Mouse (Mus musculus) 3134 (cell line): ENCODE measurements around the gene Gga2.

Experiments used
- DNase-seq: peaks from one replicate; pipeline ENCODE4 v3.0.0-alpha.2; 2011; ENCODE audit warnings: low spot score; ENCODE audit not compliant: insufficient read length; ENCODE audit errors: extremely low read depth

Gene Gga2

DNA sequence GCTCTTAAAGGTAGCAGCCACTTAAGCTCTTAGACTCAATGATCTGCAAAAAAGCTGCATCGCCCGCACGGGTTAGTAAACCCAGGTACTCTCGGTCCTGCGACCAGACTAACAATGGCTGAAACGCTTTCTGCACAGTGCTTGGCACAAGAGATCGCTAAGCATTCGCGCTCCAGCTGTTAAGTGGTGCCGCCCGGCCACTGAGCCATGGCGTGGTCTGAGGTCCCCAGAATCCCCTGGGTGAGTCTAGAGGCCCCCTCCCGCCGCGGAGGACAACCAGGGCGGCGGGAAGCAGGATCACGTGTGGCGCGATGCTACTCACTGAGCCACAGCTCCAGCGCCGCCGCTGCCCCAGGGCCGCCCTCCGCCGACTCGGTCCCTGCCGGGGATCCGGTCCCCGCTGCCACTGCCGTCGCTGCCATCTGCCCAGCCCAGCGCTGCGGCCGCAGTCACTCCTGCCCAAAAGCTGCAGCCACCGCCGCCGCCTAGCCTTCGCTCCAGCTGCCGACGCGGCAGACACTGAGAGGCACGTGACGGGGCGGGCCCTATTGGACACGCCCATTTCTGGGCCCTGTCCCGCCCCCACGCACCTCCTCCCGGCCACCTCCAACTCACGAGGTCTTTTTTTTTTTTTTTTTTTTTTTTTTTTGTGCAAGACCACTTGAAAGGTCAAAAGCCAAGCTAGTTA lies at the start of gene Gga2:
Gene Gga2 (minus strand): TSS at position 556 of the 688 bp plus-strand sequence.
- DNase-seq, result peak; percentile 87

DNA sequence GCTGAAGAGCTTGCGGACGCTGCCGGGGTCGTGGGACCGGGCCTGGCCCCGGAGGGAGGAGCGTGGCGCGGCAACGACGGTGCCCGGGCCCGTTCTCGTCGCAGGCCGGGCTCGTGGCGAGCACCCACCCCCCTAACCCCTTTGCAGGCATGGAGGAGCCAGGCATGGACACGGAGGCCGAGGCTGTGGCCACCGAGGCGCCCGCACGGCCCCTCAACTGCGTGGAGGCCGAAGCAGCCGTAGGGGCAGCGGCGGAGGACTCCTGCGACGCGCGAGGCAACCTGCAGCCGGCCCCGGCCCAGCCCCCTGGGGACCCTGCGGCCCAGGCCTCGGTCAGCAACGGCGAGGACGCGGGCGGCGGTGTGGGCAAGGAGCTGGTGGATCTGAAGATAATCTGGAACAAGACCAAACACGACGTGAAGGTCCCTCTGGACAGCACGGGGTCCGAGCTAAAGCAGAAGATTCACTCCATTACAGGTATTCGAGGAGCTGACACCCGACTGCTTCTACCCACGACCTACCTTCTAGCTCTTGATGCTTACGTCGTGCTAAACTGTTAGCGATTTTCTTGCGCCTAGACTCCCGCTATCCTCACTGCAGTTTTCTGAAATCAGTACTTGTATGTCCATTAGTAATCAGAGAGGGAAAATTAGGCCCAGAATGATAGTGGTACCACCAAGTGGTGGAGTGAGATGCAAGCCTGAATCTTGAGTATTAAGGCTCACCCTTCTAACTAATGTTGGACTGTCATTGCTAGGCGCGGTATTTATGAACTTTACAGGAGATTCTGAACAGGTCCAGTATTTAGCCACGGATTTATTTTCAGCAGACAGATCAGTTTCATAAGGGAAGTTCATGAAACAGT lies 46.7 kb upstream of the Gga2 start:
- no peak for DNase-seq

DNA sequence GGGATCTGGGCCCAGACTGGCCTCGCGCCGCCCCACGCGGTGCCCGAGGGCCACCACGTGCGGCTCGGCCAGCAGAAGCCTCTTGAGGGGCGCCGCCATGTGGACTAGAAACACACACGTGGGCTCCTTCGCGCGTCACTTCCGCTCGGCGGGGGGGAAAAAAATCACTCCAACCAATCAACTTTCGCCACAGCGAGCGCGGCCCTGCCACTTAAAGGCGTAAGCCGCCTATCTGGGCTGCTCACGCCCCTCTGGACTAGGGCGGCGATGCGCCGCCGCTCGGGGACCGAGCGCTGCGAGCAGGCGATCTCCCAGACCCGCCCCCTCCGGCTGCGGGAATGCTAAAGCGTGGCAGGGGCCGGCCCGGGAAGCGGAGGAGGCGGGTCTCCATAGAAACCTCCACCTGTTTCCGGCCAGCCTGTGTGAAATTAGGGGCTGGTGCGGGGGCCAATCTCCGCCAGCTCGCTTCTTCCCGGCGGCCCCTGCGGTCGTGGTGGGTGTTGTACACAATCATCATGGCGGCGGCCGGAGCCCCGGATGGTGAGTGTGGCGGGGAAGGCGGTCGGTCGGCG lies 46.0 kb upstream of the Gga2 start, which contains the start of the genes Ubfd1 and Ears2:
Gene Ubfd1 (plus strand): TSS at position 231 of the 572 bp plus-strand sequence.
Gene Ears2 (minus strand): TSS at position 319 of the 572 bp plus-strand sequence.
- peak; percentile 99 for DNase-seq

DNA sequence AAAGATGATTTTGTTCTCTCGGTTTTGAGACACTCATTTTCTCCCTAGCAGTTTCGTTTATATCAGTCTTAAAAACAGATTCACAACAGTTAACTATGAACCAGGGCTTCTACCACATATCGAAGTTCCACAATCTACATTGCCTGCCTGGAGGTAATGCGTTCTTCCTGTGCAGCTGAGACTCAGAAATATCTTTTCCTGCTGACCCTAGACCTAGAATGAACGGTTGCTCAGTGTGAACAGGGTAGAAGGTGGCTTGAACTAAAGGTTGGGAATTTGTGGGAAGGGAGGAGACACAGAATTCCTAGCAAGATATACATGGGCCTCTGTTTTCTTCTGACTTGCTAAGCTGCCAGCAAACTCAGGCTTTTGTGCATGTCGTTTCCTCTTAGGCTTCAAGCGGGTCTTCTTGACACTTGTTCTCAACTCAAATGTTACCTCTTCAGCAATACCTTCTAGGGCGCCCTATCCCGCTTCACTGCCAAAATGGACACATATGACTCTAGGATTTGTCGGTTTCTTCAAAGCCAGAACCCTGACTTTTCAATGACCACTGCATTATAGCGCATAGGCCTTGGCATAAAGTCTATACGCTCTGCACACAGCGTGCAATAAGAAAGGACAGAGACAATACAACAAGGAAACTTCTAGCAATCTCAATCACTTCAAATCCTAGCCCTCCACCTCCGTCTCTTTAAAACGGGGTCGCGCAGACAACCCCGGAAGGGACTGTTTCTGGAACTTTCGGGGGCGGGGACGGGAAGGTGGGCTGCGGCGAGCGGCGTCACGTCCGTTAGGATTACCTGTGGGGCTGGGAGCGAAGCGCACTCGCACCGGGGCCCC lies 45.3 kb upstream of the Gga2 start:
- DNase-seq, result peak; percentile 12

DNA sequence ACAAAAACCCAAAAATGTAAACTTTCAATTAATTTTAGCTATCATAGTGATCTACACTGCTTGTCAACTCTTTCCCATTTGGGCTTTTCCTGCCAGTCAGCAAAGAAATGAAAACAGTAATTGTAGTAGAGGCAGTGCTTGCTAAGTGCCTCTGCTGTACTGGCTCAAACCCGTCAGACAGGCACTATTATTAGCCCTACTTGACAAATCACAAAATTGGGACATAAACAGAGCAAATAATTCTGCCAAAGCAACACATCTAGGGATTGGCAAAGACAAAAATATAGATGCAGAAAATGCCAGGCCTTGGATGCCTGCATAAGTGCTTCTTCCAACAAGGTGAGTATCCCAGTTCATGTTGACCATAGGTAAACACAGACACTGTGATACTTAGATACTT lies 44.6 kb upstream of the Gga2 start:
- no peak for DNase-seq

DNA sequence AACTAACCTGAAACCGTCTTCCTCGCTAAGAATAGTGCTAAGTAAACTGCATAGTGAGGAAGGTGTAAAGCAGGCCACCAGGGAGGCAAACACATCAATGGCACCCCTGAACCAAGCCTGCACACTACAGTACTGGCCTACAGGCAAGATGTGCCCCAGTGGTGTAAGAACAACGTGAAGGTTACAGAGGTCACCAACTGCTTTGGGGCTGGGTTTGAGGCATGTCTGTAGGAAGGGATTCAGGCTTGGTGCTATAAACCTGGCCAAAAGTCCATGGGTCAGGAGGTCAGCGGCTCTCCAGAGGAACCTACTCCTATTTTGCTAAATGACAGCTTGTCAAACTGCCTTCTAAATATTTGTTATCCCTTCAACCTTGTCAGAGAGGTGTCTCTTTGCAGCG lies 35.6 kb upstream of the Gga2 start:
- DNase-seq, result no peak

DNA sequence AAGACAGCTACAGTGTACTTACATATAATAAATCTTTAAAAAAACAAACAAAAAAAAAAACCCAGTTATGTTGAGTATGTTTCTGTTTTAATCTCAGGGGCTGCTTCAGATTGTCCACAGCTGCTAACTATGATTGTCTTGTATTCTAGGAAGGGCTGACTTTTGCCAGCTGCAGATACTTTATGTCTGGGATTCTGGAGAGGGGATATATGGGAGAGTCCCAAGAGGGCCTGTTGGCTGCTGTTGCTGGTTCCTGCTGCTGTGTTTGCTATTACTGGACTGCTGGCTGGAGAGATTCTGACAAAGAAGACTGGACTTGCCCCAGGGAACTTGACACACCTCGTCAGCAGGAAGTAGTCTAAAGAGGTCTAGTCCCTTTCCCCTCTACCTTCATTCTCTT lies 29.8 kb upstream of the Gga2 start:
- no peak for DNase-seq

DNA sequence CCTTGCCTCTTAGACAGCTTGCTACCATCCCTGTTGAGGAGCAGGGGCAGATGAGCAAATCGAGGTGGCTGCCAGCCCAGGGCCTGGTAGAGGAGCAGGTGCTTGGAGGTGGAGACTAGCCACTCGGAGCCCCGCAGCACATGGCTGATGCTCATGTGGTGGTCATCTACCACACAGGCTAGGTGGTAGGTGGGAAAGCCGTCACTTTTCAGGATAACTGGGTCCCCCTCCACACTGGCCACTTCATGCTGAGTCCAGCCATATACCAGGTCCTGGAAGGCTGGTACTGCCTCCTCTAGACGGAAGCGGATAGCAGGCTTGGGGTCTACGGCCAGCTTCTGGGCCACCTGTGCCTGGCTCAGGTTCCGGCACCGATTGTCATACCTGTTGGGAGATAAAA lies 27.2 kb upstream of the Gga2 start:
- DNase-seq, result no peak

DNA sequence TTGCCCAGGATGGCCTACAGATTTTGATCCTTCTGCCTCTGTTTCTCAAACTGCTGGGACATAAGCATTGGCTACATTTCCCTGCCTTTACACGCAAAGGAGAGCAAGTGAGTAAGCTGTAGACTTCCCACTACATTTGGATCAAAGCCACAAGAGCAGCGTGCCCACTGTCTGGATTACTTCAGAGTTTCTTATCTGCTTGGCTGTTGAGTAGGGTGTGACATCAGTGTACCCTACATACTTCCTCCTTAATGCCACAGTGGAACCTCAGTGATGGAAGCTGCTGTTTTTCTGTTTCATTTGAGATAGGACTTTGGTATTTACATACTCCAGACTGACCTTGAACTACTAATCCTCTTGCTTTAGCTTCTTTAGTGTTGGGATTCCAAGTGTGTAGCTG lies 25.8 kb upstream of the Gga2 start:
- no peak for DNase-seq

DNA sequence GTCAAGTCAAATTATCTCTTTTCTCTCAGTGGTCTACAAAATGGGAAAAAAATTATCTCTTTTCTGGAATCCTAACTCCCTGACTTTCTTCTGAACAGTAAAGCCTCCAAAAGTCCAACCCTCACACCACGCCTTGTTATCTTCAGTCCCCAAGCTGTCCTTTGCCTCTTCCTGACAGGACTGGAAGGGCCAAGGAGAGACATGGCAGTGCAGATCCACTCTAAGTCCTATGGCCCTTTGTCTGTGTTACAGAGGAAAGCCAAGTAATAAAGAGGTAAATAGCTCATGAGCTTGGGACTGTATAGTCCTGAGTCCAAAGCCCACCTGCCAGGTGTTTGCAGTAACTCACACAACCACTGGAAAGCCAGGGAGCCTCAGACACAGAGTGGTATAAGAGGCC lies 24.7 kb upstream of the Gga2 start:
- DNase-seq, result no peak

DNA sequence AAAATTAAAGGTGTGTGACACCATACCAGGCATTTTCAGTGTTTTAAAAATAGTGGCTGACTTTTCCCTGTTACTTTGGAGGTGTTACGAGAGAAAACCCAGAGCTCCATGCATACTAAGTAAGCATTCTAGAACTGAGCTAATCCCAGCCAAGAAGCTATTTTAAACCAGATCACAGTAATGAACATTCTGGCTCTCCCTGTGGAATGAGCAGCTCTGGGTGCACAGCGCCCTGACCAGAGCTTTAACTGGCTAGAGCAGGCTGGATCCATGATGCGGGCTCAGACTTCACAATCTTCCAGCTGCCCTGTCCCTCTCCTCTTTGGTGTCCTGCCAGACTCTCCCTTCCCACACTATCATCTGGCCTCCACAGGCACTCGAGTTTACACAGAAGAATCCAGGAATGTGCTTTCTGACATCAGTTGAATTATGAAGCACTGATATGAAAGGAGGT lies 24.2 kb upstream of the Gga2 start:
- DNase-seq, result no peak

DNA sequence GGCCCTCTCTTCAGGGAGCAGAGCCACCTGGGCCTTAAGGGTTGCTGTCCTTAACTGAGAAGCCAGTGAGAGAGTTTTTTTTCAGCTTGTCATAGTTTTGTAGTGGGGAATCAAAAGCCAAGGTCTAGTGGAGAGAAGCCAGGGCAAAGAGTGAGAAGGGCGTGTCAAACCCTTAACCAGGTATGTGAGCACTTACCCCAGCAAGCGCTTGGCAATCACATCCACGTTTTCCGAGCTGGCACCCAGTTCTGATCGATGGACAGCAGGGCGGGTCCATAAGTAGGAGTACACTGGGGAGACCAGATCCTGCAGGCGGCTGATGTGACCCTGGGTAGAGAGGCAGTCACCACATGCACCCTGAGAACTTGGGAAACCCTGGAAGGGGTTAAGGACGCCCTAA lies 23.1 kb upstream of the Gga2 start:
- no peak for DNase-seq

DNA sequence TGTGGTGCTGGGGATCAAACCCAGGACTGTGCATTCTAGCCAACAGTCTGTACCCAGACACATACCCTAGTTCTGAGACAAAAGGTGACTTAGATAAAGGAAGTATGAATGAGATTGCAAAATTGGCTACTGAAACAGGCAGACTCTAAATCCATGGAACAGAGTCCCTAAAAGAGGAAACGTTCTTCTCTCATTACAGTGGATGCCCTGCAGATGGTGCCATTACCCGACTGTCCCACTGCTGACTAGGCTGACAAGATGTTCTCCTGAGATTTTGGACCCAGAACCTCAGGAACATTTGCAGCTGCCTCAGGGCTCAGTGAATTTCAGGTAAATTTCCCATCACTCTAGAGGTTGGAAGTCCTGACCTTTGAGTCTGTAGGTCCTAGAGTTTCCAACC lies 13.3 kb upstream of the Gga2 start:
- DNase-seq, result no peak

DNA sequence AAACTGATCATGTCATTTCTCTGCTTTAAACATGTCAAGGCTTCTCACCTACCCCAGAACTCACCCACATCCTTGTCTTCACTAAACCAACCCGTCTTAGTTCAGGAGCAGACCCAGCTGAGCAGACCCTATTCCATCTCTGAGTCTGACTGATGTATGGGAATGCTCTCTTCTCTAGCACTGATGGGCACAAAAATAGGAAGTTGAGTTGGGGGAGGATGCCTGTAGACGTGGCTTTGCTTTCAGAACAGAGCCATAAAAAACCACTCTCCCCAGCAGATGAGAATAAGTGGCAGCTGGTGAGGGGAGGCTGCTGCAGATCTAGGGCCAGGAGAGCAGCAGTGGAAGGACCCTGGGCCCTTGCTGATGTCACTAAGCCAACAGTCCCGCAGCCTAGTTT lies 12.3 kb upstream of the Gga2 start:
- no peak for DNase-seq

DNA sequence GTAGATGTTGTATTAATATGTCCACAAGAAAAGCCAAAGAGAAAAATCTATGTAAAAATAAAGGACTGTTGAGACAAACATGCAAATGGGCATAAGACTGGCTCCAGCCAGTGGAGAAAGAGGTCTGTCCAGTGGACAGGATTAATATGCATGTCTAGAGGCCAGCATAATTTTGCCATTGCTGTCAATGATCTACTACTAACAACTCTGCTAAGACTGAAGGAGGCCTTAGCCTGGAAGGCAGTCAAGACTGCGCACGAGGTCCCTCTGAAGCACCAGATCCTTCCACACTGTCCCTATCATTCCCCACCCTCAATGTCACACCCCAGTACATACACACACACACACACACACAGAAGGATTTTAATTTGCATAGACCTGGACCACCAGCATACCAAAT lies 1.1 kb upstream of the Gga2 start:
- no peak for DNase-seq

DNA sequence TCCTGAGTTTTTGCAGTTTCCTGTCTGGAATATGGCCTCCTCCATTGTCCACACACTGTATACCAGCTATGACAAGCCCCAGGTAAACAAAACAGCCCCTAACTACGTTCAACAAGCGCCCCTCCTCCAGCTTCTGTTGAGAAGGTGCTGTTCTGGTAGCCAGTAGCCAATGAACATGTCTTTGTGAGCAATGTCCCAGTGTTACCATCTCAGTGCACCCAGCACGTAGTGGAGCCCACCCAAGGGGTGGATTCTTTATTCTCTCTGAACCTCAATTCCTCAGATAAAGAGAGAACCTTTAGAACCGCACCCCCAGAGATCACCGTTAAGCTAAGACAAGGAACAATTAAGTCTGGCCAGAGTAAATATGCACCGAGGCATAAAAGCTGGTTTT lies 752 bp downstream of the Gga2 start:
- DNase-seq, result no peak

DNA sequence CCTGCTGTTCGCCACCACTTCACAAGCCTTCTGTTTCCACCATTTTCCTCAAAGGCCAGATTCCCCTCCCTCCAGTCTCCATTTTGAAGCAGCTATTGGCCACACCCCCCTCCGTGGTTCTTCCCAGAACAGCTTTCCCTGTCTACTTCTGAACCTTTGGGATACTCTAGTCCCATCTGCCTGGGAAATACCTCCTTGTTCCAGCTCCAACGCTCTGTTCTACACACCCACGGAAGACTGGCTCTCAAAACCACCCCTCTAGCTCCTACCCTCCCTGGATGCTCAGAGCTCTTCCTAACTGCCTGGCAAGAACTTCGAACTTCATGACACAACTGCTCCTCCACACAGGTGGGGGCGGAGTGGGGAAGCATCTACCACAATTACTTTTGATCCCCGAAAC lies 2.0 kb downstream of the Gga2 start:
- no peak for DNase-seq

DNA sequence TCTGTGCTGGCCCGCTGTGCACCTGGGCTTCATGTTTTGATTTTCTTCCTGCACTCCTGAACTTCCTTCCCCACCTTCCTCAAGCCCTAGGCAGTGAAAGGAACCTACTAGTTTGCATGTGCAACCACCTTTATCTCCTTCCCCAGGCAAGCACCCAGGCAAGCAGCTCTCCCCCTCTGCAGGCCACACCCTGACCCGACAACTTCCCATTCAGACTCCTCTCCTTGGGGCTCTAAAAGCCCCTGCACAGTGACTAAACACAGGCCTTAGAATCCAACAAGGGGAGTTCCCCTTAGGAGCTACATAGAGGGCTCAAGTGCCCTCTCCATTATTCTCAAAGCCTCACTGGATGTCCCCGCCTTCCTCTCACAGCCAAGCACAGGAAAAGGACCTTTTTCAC lies 2.8 kb downstream of the Gga2 start:
- DNase-seq, result no peak

DNA sequence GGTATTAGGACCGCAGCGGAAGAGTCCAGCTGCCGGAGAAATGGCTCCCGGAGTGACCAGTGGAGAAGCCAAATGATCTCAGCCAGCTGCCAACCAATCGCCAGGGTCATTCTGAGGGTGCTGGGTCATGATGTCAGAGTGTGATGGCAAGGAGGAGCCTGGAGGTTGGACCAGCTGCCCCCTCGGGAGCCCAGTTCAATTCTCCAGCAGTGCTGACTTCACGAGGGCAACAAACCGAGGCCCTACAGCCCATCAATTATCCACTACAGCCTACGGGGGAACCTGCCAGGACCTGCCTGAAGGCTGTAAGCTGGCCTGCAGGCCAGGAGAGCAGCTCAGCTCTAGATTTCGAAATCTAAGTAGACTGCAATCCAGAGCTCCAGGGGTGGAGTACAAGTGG lies 5.3 kb downstream of the Gga2 start:
- DNase-seq, result peak; percentile 15

DNA sequence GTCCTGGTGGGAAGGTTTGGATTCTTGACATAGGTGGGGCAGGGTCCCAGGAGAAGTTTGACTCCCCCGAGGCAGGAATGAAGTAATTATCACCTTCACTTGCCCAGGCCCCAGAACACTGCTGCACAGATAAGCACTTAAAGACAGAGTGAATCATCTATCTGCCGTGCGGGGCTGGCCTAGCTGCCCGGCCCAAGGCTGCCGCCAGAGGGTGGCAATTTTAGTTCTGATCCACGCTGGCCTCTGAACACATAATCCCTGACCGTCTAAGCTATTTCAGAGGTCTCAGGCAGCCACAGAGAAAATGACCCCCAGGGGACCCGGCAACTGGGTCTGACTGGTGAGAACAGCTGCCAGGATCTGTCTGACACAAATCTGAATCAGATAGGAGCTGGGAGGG lies 5.9 kb downstream of the Gga2 start:
- DNase-seq, result peak; percentile 59

DNA sequence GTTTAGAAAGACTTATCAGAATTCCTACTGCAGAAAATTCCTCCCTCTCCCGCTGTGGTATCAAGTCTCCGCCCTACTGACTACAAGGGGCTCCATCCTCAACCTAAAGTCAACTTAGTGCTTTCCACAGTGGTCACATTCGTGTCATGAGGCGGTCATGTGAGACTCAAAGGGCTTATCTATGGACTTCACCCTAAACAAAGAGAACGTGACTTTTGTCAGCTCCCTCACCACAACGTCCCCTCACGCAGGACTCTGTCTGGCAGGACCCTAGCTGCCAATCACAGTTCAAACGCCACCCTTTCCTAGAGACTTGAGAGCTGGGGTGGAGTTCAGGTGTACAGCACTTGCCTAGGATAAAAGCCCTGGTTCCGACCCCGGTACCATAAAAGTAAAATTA lies 8.1 kb downstream of the Gga2 start:
- DNase-seq, result no peak
